Mouse (Mus musculus) adrenal gland, adult 2 months (tissue): ENCODE results near the gene BC048679. TPM values are rescaled to one million over a fixed set of nuclear protein-coding genes. Genes with fewer than 3 reads are reported as not detected.

Source experiments
- DNase-seq: peaks from one replicate; pipeline ENCODE4 v3.0.0; 2021
- polyA plus RNA-seq: library from polyadenylated mRNA; depleted of rRNA; stranded (reverse); fragments of >200 nt; gene quantifications from 2 replicates; pipeline ENCODE4 v1.2.3, GENCODE M21; 2012; rRNA removed
- total RNA-seq, 2 experiments: library from RNA; stranded (reverse); gene quantifications; 2 replicates each; pipeline ENCODE4 v1.2.3; 2021

BC048679 gene
- total and polyA plus RNA-seq, 3 experiments = not detected

GRCm38 (mm10) chr7:81476833-81477232, 21.2 kb downstream of the BC048679 start:
- no peak for DNase-seq

- DNase-seq = no peak
These were observed 22.9 kb downstream of the BC048679 start for GRCm38 (mm10) chr7:81475221-81475620.

- DNase-seq = no peak
These were observed 33.1 kb downstream of the BC048679 start for GRCm38 (mm10) chr7:81464906-81465450.

GRCm38 (mm10) chr7:81464116-81464515, 34.0 kb downstream of the BC048679 start:
- DNase-seq = peak; percentile 13

GRCm38 (mm10) chr7:81462815-81463214, 35.3 kb downstream of the BC048679 start:
- DNase-seq = no peak

- peak; percentile 89 for DNase-seq
These were observed 42.9 kb downstream of the BC048679 start, which contains the start of gene Cpeb1 for GRCm38 (mm10) chr7:81455155-81455651. TSS of gene Cpeb1 (minus strand) at chr7:81455465.

- peak; percentile 88 for DNase-seq
These were observed 43.6 kb downstream of the BC048679 start for GRCm38 (mm10) chr7:81454331-81455039.

- peak; percentile 81 for DNase-seq
These were observed 44.4 kb downstream of the BC048679 start for GRCm38 (mm10) chr7:81453443-81454274.

- DNase-seq = peak; percentile 83
These were observed 45.1 kb downstream of the BC048679 start for GRCm38 (mm10) chr7:81452971-81453441.

Other genes starting within 250 kb of the BC048679 start
- gene Rps17, start 153.0 kb downstream of the BC048679 start, total RNA-seq = 1,000 to 10,000 TPM in 1 of 2 experiments, 100 to 1,000 TPM in 1; 944 to 1,235 TPM
- gene Rps17, start 153.0 kb downstream of the BC048679 start, polyA plus RNA-seq = 351 and 362 TPM in 2 replicates
- gene Cpeb1, start 42.8 kb downstream of the BC048679 start, total RNA-seq = 10 to 100 TPM; 26.2 to 34.6 TPM
- gene Cpeb1, start 42.8 kb downstream of the BC048679 start, polyA plus RNA-seq = 14.2 and 15.3 TPM in 2 replicates
- gene Ap3b2, start 4.4 kb downstream of the BC048679 start, total RNA-seq = 10 to 100 TPM in 1 of 2 experiments, 1 to 10 TPM in 1; 8.7 to 15.4 TPM
- 7.4 and 9.5 TPM in 2 replicates for gene Ap3b2, start 4.4 kb downstream of the BC048679 start, polyA plus RNA-seq
- 1 to 10 TPM; 1.2 to 1.7 TPM for gene Fsd2, start 68.7 kb upstream of the BC048679 start, total RNA-seq
- gene Fsd2, start 68.7 kb upstream of the BC048679 start, polyA plus RNA-seq = 0.51 and 0.61 TPM in 2 replicates
- gene Whamm, start 73.0 kb upstream of the BC048679 start, total RNA-seq = 10 to 100 TPM; 16.7 to 21.7 TPM
- 48.7 and 57.5 TPM in 2 replicates for gene Whamm, start 73.0 kb upstream of the BC048679 start, polyA plus RNA-seq
- gene Homer2, start 209.2 kb upstream of the BC048679 start, total RNA-seq = 1 to 10 TPM; 3.6 to 6.7 TPM
- gene Homer2, start 209.2 kb upstream of the BC048679 start, polyA plus RNA-seq = 0.58 and 0.75 TPM in 2 replicates